ENCODE assay signal across 20 mouse cellular contexts in genomic region chr7:68139384-68139783, GRCm38 (mm10).
DNase-seq lines count a peak whose midpoint lies in the region; ATAC-seq and TF ChIP-seq lines count a peak whose summit lies in the region.
"Had no signal": no experiment of that assay in that cellular context is flagged by ENCODE, and none has a peak within 500 bp of the region (broad histone marks: within the 10 kb centered on the region; RNA-seq: fewer than 3 reads in every experiment).

No protein-coding gene starts in this region.

- no peaks in the 10 kb centered on the region for H3K9me3 ChIP-seq in heart, embryonic 14.5 days (ENCODE audit: control insufficient read depth, low read length)
- H3K9me3 ChIP-seq in lung, embryonic 14.5 days (ENCODE audit: low read depth, low read length), result no peaks in the 10 kb centered on the region
- no peaks in the 10 kb centered on the region for H3K9me3 ChIP-seq in limb, embryonic 13.5 days
- H3K9me3 ChIP-seq: forebrain, embryonic 13.5 days; midbrain, embryonic 10.5 days; neural tube, embryonic 15.5 days had no signal

- no peak for DNase-seq in heart, postnatal 36 days
- DNase-seq in lung, embryonic 14.5 days, result peak; percentile 34
- DNase-seq in lung, postnatal 14 days, result no peak
- no peak for DNase-seq in embryo, embryonic 10.5 days (ENCODE audit: low spot score)
- DNase-seq: adrenal gland, adult 2 months; cerebellum, postnatal 10 days; kidney, adult 18-20 months; layer of hippocampus, postnatal 36 days; lung, adult 2 months; right cerebral cortex, postnatal 4 days; thymus, postnatal 36 days had no signal

- no peak overlapping the region for H3K4me3 ChIP-seq in heart, embryonic 14.5 days (ENCODE audit: control insufficient read depth in 1 of 2, insufficient read depth in 1 of 2, low read depth in 1 of 2, low read length in 2 of 2)
- no peak overlapping the region for H3K4me3 ChIP-seq in lung, embryonic 14.5 days (ENCODE audit: low read depth, low read length)
- H3K4me3 ChIP-seq in limb, embryonic 13.5 days, result no peak overlapping the region
- H3K4me3 ChIP-seq: forebrain, embryonic 13.5 days; midbrain, embryonic 10.5 days; neural tube, embryonic 15.5 days had no signal

- peaks cover 7% of the 10 kb centered on the region; the same call in 1 of the 2 replicates for H3K36me3 ChIP-seq in heart, embryonic 14.5 days (ENCODE audit: control insufficient read depth, insufficient read depth, low read length)
- peaks cover 5% of the 10 kb centered on the region; the same call in 1 of the 2 replicates for H3K36me3 ChIP-seq in lung, embryonic 14.5 days (ENCODE audit: insufficient read depth)
- H3K36me3 ChIP-seq in limb, embryonic 13.5 days, result peaks cover 12% of the 10 kb centered on the region
- H3K36me3 ChIP-seq: midbrain, embryonic 10.5 days; neural tube, embryonic 15.5 days had no signal

- peak overlapping the region; percentile 7 to 51; a peak in 3 of 4 replicates for H3K27ac ChIP-seq in heart, embryonic 14.5 days (replicated peaks in 1 of 2; ENCODE audit: control insufficient read depth in 1 of 2, insufficient read depth in 1 of 2, low read depth in 2 of 2, low read length in 2 of 2)
- no peak overlapping the region for H3K27ac ChIP-seq in lung, embryonic 14.5 days (ENCODE audit: low read depth)
- H3K27ac ChIP-seq in limb, embryonic 13.5 days, result 0 out of 2 replicates have a peak overlapping the region, but pooled peaks have one; percentile 28
- H3K27ac ChIP-seq: forebrain, embryonic 13.5 days; hindbrain, embryonic 14.5 days; midbrain, embryonic 10.5 days; neural tube, embryonic 15.5 days had no signal

- 25% methylated on average over 2 of the region's 2 CpGs for WGBS in heart, embryonic 14.5 days
- WGBS in lung, embryonic 14.5 days, result 29% methylated on average over 2 of the region's 2 CpGs
- WGBS in limb, embryonic 13.5 days, result 44% methylated on average over 2 of the region's 2 CpGs

- 0 out of 2 replicates have a peak overlapping the region, but pooled peaks have one; percentile 8 for H3K9ac ChIP-seq in heart, embryonic 14.5 days (ENCODE audit: low read length)
- no peak overlapping the region for H3K9ac ChIP-seq in lung, embryonic 14.5 days
- H3K9ac ChIP-seq in limb, embryonic 13.5 days, result no peak overlapping the region
- H3K9ac ChIP-seq: forebrain, embryonic 13.5 days; hindbrain, embryonic 14.5 days; neural tube, embryonic 15.5 days had no signal

- H3K27me3 ChIP-seq in heart, embryonic 14.5 days (ENCODE audit: control insufficient read depth, insufficient read depth, low read length), result no peaks in the 10 kb centered on the region
- H3K27me3 ChIP-seq in lung, embryonic 14.5 days (ENCODE audit: insufficient read depth, low read length), result no peaks in the 10 kb centered on the region
- H3K27me3 ChIP-seq in limb, embryonic 13.5 days, result no peaks in the 10 kb centered on the region
- H3K27me3 ChIP-seq: forebrain, embryonic 13.5 days; neural tube, embryonic 15.5 days had no signal

- ATAC-seq in heart, embryonic 14.5 days (ENCODE audit: insufficient number of reproducible peaks, insufficient read depth, low FRiP score, low read depth), result no peak
- ATAC-seq in lung, embryonic 14.5 days (ENCODE audit: insufficient read depth), result no peak
- ATAC-seq in activated CD4-positive, CD25-positive, alpha-beta regulatory T cell, adult 4 months, result peak; percentile 50
- ATAC-seq in limb, embryonic 13.5 days (ENCODE audit: low FRiP score, low read depth), result no peak
- no peak for ATAC-seq in monocyte, adult 5-6 weeks (replicated peaks; ENCODE audit: insufficient number of reproducible peaks, low FRiP score, low TSS enrichment, poor library complexity, severe bottlenecking)
- ATAC-seq: forebrain, embryonic 13.5 days had no signal

- H3K4me1 ChIP-seq in heart, embryonic 14.5 days (ENCODE audit: control insufficient read depth in 2 of 2, insufficient read depth in 2 of 2, low read length in 2 of 2), result peaks cover 20 to 46% of the 10 kb centered on the region in 2 experiments
- H3K4me1 ChIP-seq in lung, embryonic 14.5 days (ENCODE audit: insufficient read depth), result peaks cover 9% of the 10 kb centered on the region
- peaks cover 37% of the 10 kb centered on the region for H3K4me1 ChIP-seq in limb, embryonic 13.5 days

- 0 out of 2 replicates have a peak overlapping the region, but pooled peaks have one; percentile 24 for H3K4me2 ChIP-seq in heart, embryonic 14.5 days (ENCODE audit: low read length)
- H3K4me2 ChIP-seq in lung, embryonic 14.5 days, result no peak overlapping the region
- no peak overlapping the region for H3K4me2 ChIP-seq in limb, embryonic 13.5 days (replicated peaks)
- H3K4me2 ChIP-seq: forebrain, embryonic 13.5 days; hindbrain, embryonic 14.5 days; liver, embryonic 11.5 days; neural tube, embryonic 15.5 days had no signal

- intact Hi-C loops in heart, postnatal 36 days (cut with DNase I), result no loop called here

- TF ChIP-seq CTCF in lung, embryonic 14.5 days (IDR thresholded peaks at IDR 0.05; ENCODE audit: low read depth), result no peak
